Mouse (Mus musculus) liver, embryonic 11.5 days (tissue): ENCODE results near the gene Rgs3. TPM values are rescaled to one million over a fixed set of nuclear protein-coding genes. Genes with fewer than 3 reads are reported as not detected.

Experiments used
- ATAC-seq: fragments of 200-750 bp; cut with Nextera tagmentation; replicated peaks from 2 replicates; pipeline ENCODE4 v1.8.0; 2017; ENCODE audit warnings: moderate number of reproducible peaks, mild to moderate bottlenecking, moderate TSS enrichment, moderate library complexity; ENCODE audit not compliant: low FRiP score
- DNase-seq: peaks from one replicate; pipeline ENCODE4 v3.0.0-alpha.2; 2017; ENCODE audit warnings: low spot score
- H3K27ac ChIP-seq: fragments of 300-500 bp; sonication (generic); 2 replicates; pipeline ENCODE4 v1.5.1; 2014; ENCODE audit warnings: mild to moderate bottlenecking, low read depth, low read length, control low read depth
- H3K27me3 ChIP-seq: fragments of 300-500 bp; sonication (generic); replicated peaks from 2 replicates; pipeline ENCODE4 v1.6.1; 2014; ENCODE audit warnings: low read length, mixed read lengths; ENCODE audit not compliant: control insufficient read depth, insufficient read depth
- H3K36me3 ChIP-seq: fragments of 300-500 bp; sonication (generic); 2 replicates; pipeline ENCODE4 v1.6.1; 2014; ENCODE audit warnings: mild to moderate bottlenecking, low read length, moderate library complexity, mixed read lengths; ENCODE audit not compliant: control insufficient read depth, insufficient read depth
- H3K4me1 ChIP-seq: fragments of 300-500 bp; sonication (generic); replicated peaks from 2 replicates; pipeline ENCODE4 v1.6.1; 2014; ENCODE audit warnings: low read length, mixed read lengths; ENCODE audit not compliant: control insufficient read depth, insufficient read depth
- H3K4me2 ChIP-seq: fragments of 300-500 bp; sonication (generic); 2 replicates; pipeline ENCODE4 v1.6.1; 2014; ENCODE audit warnings: mild to moderate bottlenecking, control low read depth, moderate library complexity
- H3K4me3 ChIP-seq: fragments of 300-500 bp; sonication (generic); 2 replicates; pipeline ENCODE4 v1.5.1; 2014; ENCODE audit warnings: low read depth, low read length, control low read depth
- H3K9ac ChIP-seq: fragments of 300-500 bp; sonication (generic); 2 replicates; pipeline ENCODE4 v1.6.1; 2014; ENCODE audit warnings: low read depth, low read length, control low read depth
- H3K9me3 ChIP-seq: fragments of 300-500 bp; sonication (generic); 2 replicates; pipeline ENCODE4 v1.6.1; 2016; ENCODE audit warnings: low read length, inconsistent platforms, mixed read lengths; ENCODE audit not compliant: control insufficient read depth
- WGBS: fragments of 180-500 bp; shearing (Covaris S2); extraction: QIAGEN DNeasy Blood & Tissue Kit; methylation state at CpG from one replicate; pipeline ENCODE4 v1.1.7; 2014; 5-methylcytosine and 5-hydroxymethylcytosine counted together
- polyA plus RNA-seq: library from polyadenylated mRNA; unstranded; fragments of >200 nt; fragmentation: Nextera tagmentation; extraction: Ambion mirVana; gene quantifications from 2 replicates; pipeline ENCODE4 v1.2.1, GENCODE M21; 2014

The Rgs3 gene
- polyA plus RNA-seq, 1 experiment from 2014 or later, result 12.3 TPM

- Histone ChIP-seq H3K27ac (no peak overlapping the region), H3K4me3 (no peak overlapping the region), H3K36me3 (no peaks in the 10 kb centered on the region), H3K9ac (no peak overlapping the region), H3K4me1 (peaks cover 23% of the 10 kb centered on the region), H3K27me3 (0 out of 2 replicates have a peak, but pooled peaks cover 2% of the 10 kb centered on the region), H3K9me3 (no peaks in the 10 kb centered on the region), H3K4me2 (no peak overlapping the region)
- ATAC-seq, result no peak
- no peak for DNase-seq
- WGBS, result 68% methylated on average over 13 of the region's 13 CpGs
Observed at GRCm38 (mm10) chr4:62623251-62624015, 63.8 kb downstream of the Rgs3 start.

GRCm38 (mm10) chr4:62624679-62625450 lies 65.2 kb downstream of the Rgs3 start:
- Histone ChIP-seq H3K9me3 (no peaks in the 10 kb centered on the region), H3K9ac (no peak overlapping the region), H3K4me2 (no peak overlapping the region), H3K27ac (no peak overlapping the region), H3K4me3 (no peak overlapping the region), H3K4me1 (peaks cover 20% of the 10 kb centered on the region), H3K27me3 (no peaks in the 10 kb centered on the region), H3K36me3 (no peaks in the 10 kb centered on the region)
- ATAC-seq (no peak), DNase-seq (no peak)
- WGBS, result 65% methylated on average over 15 of the region's 15 CpGs

- H3K27me3 ChIP-seq, result no peaks in the 10 kb centered on the region
- no peak for ATAC-seq
- 83% methylated on average over 19 of the region's 19 CpGs for WGBS
- no peak overlapping the region for H3K9ac ChIP-seq
- H3K9me3 ChIP-seq, result no peaks in the 10 kb centered on the region
- no peak overlapping the region for H3K27ac ChIP-seq
- DNase-seq, result no peak
- H3K4me2 ChIP-seq, result no peak overlapping the region
- H3K4me3 ChIP-seq, result no peak overlapping the region
- H3K36me3 ChIP-seq, result no peaks in the 10 kb centered on the region
- H3K4me1 ChIP-seq, result peaks cover 22% of the 10 kb centered on the region
Observed at GRCm38 (mm10) chr4:62625451-62626061, 65.9 kb downstream of the Rgs3 start.

- H3K4me3 ChIP-seq, result no peak overlapping the region
- H3K9ac ChIP-seq, result no peak overlapping the region
- H3K9me3 ChIP-seq, result no peaks in the 10 kb centered on the region
- 59% methylated on average over 15 of the region's 15 CpGs for WGBS
- H3K27ac ChIP-seq, result no peak overlapping the region
- H3K27me3 ChIP-seq, result no peaks in the 10 kb centered on the region
- DNase-seq (no peak), ATAC-seq (no peak)
- no peaks in the 10 kb centered on the region for H3K36me3 ChIP-seq
- H3K4me1 ChIP-seq, result peaks cover 23% of the 10 kb centered on the region
- H3K4me2 ChIP-seq, result no peak overlapping the region
Observed at GRCm38 (mm10) chr4:62626228-62627026, 66.8 kb downstream of the Rgs3 start.

- 64% methylated on average over 4 of the region's 4 CpGs for WGBS
- Histone ChIP-seq H3K4me1 (peaks cover 18% of the 10 kb centered on the region), H3K9ac (no peak overlapping the region)
Observed at GRCm38 (mm10) chr4:62627331-62627730, 67.7 kb downstream of the Rgs3 start.

GRCm38 (mm10) chr4:62628547-62628946 lies 68.9 kb downstream of the Rgs3 start:
- Histone ChIP-seq H3K27ac (no peak overlapping the region), H3K4me3 (no peak overlapping the region), H3K27me3 (no peaks in the 10 kb centered on the region), H3K36me3 (no peaks in the 10 kb centered on the region), H3K4me1 (peaks cover 14% of the 10 kb centered on the region), H3K4me2 (no peak overlapping the region), H3K9ac (no peak overlapping the region), H3K9me3 (no peaks in the 10 kb centered on the region)
- WGBS, result 78% methylated on average over 7 of the region's 7 CpGs
- DNase-seq (no peak), ATAC-seq (no peak)

More at GRCm38 (mm10) chr4:62627331-62627730, 67.7 kb downstream of the Rgs3 start:
- Histone ChIP-seq H3K4me2 (no peak overlapping the region), H3K27ac (no peak overlapping the region; the same call in 1 of the 2 replicates), H3K4me3 (no peak overlapping the region), H3K36me3 (no peaks in the 10 kb centered on the region), H3K27me3 (no peaks in the 10 kb centered on the region), H3K9me3 (no peaks in the 10 kb centered on the region)
- DNase-seq (no peak), ATAC-seq (no peak)

GRCm38 (mm10) chr4:62629461-62629860 lies 69.8 kb downstream of the Rgs3 start:
- DNase-seq, result no peak
- 47% methylated on average over 9 of the region's 9 CpGs for WGBS
- H3K27me3 ChIP-seq, result no peaks in the 10 kb centered on the region

GRCm38 (mm10) chr4:62629905-62630304 lies 70.3 kb downstream of the Rgs3 start:
- no peaks in the 10 kb centered on the region for H3K36me3 ChIP-seq
- peaks cover 19% of the 10 kb centered on the region for H3K4me1 ChIP-seq
- H3K27me3 ChIP-seq, result no peaks in the 10 kb centered on the region
- no peak overlapping the region for H3K9ac ChIP-seq
- ATAC-seq, result no peak
- H3K4me2 ChIP-seq, result no peak overlapping the region
- WGBS, result 15% methylated on average over 4 of the region's 4 CpGs
- no peaks in the 10 kb centered on the region for H3K9me3 ChIP-seq
- DNase-seq, result no peak
- H3K4me3 ChIP-seq, result no peak overlapping the region
- no peak overlapping the region for H3K27ac ChIP-seq

More at GRCm38 (mm10) chr4:62629461-62629860, 69.8 kb downstream of the Rgs3 start:
- no peak overlapping the region for H3K4me3 ChIP-seq
- no peak overlapping the region for H3K9ac ChIP-seq
- H3K9me3 ChIP-seq, result no peaks in the 10 kb centered on the region
- no peak for ATAC-seq
- H3K27ac ChIP-seq, result no peak overlapping the region
- H3K4me1 ChIP-seq, result peaks cover 19% of the 10 kb centered on the region
- no peak overlapping the region for H3K4me2 ChIP-seq
- no peaks in the 10 kb centered on the region for H3K36me3 ChIP-seq
